Mouse (Mus musculus) E14TG2a.4 (cell line): ENCODE results near the gene Osbpl2.

Experiments used
- H3K27me3 ChIP-seq: 2 replicates; pipeline ENCODE4 v1.6.1; 2014; ENCODE audit warnings: low read length, control low read depth; ENCODE audit not compliant: insufficient read depth
- H3K36me3 ChIP-seq: 2 replicates; pipeline ENCODE4 v1.6.1; 2014; ENCODE audit warnings: low read length, control low read depth; ENCODE audit not compliant: insufficient read depth
- H3K4me1 ChIP-seq: replicated peaks from 2 replicates; pipeline ENCODE4 v1.6.1; 2014; ENCODE audit warnings: low read depth, low read length, control low read depth
- H3K4me3 ChIP-seq: replicated peaks from 2 replicates; pipeline ENCODE4 v1.5.1; 2014; ENCODE audit warnings: mild to moderate bottlenecking, low read length
- H3K9me3 ChIP-seq: 2 replicates; pipeline ENCODE4 v1.6.1; 2014; ENCODE audit warnings: low read length, control low read depth
- CTCF ChIP-seq: conservative IDR thresholded peaks from 2 replicates; pipeline ENCODE4 v1.5.1; 2014; ENCODE audit warnings: low read length
- NANOG ChIP-seq: IDR thresholded peaks from 2 replicates; pipeline ENCODE4 v1.6.1; 2014; ENCODE audit warnings: borderline replicate concordance, low read length, mixed read lengths
- POU5F1 ChIP-seq: IDR thresholded peaks from 2 replicates; pipeline ENCODE4 v1.6.1; 2014; ENCODE audit warnings: low read length, borderline replicate concordance

Osbpl2 gene

DNA sequence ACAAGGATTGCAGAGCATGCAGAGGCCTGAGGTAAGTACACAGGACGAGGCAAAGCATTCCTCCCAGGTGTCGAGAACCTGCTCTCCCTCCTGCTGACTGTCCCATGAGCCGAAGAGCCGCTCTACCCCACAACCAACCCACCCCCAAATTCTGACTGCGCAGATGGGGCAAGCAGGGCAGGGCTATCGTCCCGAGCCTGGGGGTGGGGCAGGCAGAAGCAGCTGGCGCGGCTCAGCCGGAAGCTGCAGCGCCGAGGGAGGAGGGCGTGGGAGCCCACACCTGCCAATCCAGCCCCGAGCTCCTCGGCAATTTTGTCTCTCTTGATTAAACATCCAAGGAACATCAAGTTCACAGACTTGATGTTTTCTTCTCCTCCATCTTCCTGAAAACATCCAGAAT is 19.6 kb upstream of the Osbpl2 start:
- Histone ChIP-seq H3K36me3 (no peaks in the 10 kb centered on the region), H3K4me1 (peaks cover 50% of the 10 kb centered on the region), H3K9me3 (no peaks in the 10 kb centered on the region), H3K4me3 (peak overlapping the region; percentile 58), H3K27me3 (peaks cover 85% of the 10 kb centered on the region)
- no peak for TF ChIP-seq CTCF
- TF ChIP-seq NANOG = no peak
- no peak for TF ChIP-seq POU5F1

DNA sequence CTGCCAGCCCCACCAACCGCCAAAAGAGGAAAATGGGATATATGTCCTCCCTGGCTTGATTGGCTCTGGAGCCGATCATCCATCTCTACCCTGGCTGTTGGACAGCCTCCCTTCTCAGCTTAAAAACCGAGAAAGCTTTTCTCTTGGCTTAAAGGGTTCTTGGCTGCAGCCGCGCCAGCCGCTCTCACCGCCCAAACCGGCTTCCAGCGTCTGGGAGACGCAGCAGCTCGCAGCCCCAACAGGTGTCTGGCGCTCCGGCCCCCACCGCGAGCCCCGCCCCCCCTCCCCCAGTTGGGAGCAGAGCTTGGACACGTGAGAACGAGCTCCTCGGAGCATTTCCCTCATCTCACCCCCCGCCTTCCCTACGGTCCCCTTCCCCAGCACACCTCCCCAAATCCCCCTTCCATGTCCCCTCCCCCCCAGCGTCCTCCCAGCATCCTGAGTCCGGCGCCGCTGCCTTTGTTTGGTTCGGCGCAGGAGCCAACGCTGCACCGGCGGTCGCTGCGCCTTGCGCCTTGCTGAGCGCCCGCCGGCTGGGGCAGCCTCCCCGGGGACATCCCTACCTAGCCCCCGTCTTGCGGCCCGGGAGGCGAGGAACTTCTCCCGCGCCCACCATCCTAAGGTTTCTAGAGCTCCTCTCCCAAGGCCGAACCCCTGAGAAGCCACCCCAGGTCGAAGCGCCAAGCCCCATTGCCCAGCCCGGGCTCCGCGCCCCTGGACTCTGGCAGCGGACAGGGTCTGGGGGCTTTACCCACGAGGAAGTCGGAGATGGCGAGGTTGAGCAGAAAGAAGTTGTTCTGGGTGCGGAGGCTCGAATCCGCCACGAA is 15.7 kb upstream of the Osbpl2 start:
- no peaks in the 10 kb centered on the region for H3K36me3 ChIP-seq
- peaks cover 78% of the 10 kb centered on the region for H3K27me3 ChIP-seq
- TF ChIP-seq POU5F1 (no peak), CTCF (no peak), NANOG (no peak)
- peaks cover 61% of the 10 kb centered on the region for H3K4me1 ChIP-seq
- H3K4me3 ChIP-seq = peak overlapping the region; percentile 93
- no peaks in the 10 kb centered on the region for H3K9me3 ChIP-seq

DNA sequence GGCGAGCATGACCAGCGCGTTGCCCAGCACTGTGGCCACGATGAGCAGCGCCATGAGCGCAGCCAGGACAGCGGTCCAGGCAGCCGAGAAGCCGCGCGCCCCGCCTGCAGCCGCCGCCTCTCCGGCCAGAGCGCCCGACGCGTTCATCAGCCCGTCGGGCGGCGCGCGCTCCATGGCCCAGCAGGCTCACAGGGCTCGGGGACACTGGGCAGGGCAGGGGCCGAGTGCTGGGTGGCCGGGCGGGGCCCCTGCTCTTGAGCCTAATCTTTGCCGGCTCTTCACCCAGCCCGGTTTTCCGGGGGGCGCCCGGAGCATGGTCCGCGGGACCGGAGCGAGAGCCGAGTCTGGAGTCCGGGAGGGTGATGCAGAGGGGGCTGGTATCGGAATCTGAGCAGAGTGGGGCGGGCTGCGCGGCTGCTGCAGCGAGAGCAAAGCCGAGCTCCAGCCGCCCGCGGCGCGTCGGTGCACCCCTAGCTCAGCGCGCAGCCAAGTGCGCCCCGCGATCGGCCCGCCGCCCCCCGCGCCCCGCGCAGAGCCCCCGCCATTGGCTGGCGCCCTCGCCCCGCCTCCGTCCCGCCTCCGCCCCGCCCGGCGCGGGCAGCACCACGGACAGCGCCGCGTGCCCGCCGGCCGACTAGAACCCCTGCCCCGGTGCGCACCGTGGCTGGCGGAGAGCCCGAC is 15.0 kb upstream of the Osbpl2 start, which contains the start of gene Hrh3:
Gene Hrh3, minus strand, starts transcription at position 511 of the 681 bp plus-strand sequence.
- no peak for TF ChIP-seq CTCF
- TF ChIP-seq POU5F1 = no peak
- TF ChIP-seq NANOG = no peak
- H3K27me3 ChIP-seq = peaks cover 73% of the 10 kb centered on the region
- H3K36me3 ChIP-seq = no peaks in the 10 kb centered on the region
- no peaks in the 10 kb centered on the region for H3K9me3 ChIP-seq
- peaks cover 61% of the 10 kb centered on the region for H3K4me1 ChIP-seq
- H3K4me3 ChIP-seq = peak within 1 kb of the TSS; percentile 93

DNA sequence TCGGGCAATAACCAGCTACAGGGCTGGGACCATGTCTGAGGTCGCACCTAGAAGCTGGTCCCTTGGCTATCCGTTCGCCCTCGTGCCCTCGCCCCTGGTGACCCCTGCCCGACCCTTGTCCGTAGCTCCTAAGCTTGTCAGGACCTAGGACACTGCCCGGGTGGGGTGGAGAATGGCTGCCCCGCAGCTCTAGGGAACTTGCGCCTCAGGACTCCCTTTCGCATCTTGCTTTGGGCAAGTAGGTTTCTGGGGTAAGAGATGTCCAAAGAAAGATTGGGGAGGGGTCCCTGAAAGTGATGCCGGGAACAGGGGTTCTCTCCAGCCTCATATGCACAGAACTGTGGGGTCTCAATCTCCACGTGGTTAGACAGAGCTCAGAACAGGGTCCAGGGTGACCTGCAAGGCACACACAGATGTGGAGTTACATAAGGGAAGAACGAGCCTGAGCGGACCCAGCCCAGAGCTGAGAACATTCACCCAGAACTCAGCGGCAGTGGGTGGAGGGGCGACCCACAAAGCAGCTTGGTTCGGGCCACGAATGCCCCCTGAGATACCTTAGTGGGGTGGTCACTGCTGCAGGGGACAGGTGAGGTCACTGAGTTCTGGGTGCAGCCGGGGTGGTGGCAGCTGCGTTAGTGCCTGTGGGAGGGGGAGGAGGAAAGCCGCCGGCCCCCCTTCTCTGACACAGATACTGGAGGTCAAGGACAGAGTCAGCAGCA is 14.3 kb upstream of the Osbpl2 start:
- H3K4me3 ChIP-seq = peak overlapping the region; percentile 93
- H3K9me3 ChIP-seq = no peaks in the 10 kb centered on the region
- TF ChIP-seq NANOG = no peak
- TF ChIP-seq CTCF = no peak
- no peak for TF ChIP-seq POU5F1
- H3K27me3 ChIP-seq = peaks cover 67% of the 10 kb centered on the region
- H3K36me3 ChIP-seq = no peaks in the 10 kb centered on the region
- H3K4me1 ChIP-seq = peaks cover 61% of the 10 kb centered on the region

DNA sequence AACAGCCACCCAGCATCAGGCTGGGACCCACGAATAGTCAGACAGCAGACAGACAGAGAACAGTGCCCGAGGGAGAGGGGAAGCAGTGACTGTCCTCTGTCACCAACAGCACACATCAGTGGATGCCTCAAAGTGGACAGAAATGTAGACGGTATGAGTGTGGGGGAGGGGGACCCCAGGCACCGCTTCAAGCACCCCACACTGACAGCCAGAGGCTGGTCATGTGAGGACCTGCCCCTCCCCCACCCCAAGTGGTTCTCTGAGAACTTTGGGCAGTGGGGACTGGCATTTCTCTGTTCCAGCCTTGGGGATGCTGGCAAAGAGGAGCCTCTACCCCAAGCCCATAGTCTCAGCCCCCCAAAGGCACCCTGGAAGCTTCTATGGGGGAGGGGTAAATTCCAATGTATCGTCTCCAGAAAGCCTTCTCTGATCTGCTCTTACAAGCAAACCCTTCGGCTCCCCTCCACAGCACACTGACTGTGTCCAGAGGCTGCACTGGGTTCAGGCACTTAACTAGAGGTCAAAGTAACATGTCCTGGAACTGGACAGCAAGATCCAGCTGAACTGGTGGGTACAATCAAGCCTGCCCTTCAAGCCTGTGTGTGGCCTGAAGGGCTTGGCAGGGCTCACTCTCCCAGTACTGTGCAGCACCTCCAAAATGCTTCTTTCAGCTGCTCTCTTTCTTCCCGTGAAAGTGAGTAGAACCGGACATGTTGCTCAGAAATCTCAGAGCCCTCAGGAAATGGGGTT is 13.5 kb upstream of the Osbpl2 start:
- Histone ChIP-seq H3K27me3 (peaks cover 59% of the 10 kb centered on the region), H3K9me3 (no peaks in the 10 kb centered on the region), H3K36me3 (no peaks in the 10 kb centered on the region), H3K4me3 (peak overlapping the region; percentile 93), H3K4me1 (peaks cover 56% of the 10 kb centered on the region)
- TF ChIP-seq POU5F1 (no peak), NANOG (no peak), CTCF (no peak)

DNA sequence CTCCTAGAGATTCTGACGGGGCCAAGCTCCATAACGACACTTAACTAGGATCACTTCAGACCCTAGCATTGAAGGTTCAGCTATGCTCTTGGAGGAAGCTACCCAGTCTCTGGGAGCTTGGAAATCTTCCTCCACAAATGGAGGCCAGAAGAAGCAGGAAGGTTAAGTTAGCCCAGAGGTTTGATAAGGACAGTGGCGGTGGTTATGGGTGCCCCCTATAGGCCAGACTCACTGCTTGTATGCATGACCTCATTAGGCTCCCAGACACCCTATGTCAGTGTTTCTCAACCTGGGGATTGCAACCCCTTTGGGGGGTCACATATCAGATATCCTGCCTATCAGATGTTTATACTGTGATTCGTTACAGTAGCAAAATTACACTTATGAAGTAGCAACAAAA is 12.0 kb upstream of the Osbpl2 start:
- Histone ChIP-seq H3K27me3 (peaks cover 45% of the 10 kb centered on the region), H3K4me3 (no peak overlapping the region), H3K4me1 (peaks cover 46% of the 10 kb centered on the region), H3K36me3 (no peaks in the 10 kb centered on the region), H3K9me3 (no peaks in the 10 kb centered on the region)
- TF ChIP-seq POU5F1 (no peak), NANOG (no peak), CTCF (peak; percentile 51)

DNA sequence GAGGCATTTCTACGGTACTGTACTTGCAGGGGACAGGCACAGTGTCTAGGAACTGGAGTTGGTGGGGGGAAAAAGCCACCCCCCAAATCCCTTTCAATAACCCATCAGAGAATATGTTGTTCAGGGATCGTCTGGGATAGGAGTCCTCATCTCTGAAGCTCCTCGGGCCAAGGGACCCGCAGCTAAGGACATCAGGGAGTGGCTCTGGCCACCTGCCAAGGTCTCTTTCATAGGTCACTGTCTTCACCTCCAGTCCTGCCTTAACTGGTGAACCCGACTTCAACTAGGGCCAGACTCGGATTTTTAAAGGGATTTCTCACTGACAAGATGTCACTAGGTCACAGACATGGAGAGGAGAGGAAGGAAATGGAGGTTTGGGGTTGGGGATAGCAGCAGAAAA is 10.8 kb upstream of the Osbpl2 start:
- Histone ChIP-seq H3K4me1 (peaks cover 43% of the 10 kb centered on the region), H3K27me3 (peaks cover 33% of the 10 kb centered on the region), H3K9me3 (no peaks in the 10 kb centered on the region), H3K36me3 (no peaks in the 10 kb centered on the region), H3K4me3 (no peak overlapping the region)
- no peak for TF ChIP-seq CTCF
- TF ChIP-seq NANOG = no peak
- TF ChIP-seq POU5F1 = no peak
